Mouse (Mus musculus): ENCODE measurements around the gene Prh1. TPM values are rescaled to one million over a fixed set of nuclear protein-coding genes. Genes with fewer than 3 reads are reported as not detected.
"Not testable (repeated sequence)": the region's sequence is repeated elsewhere in the genome, so short reads cannot be mapped to it uniquely, and the experiment has no call there.

The Prh1 gene
- not detected for total RNA-seq (2021)
- long read RNA-seq, experiment 1, result 0 reads
- long read RNA-seq, experiment 2, result 0 reads

DNA sequence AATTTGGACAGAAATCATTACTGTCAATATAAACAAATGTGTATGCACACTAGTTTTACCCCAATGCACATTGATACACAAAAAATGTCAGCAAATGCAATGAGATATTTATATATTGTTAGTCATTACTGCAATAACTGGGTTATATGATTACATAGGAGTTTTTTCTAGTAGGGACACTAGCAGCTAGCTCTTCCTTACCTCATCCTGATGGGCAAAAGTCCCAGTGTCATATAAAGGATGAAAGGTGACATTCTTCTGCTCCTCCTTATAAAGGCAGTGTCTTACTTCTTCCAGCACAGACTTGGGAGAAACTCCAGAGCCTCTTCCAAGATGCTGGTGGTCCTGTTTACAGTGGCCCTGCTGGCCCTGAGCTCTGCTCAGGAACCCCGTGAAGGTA is at the start of gene Prh1:
Prh1 (plus strand) TSS at position 301 of the 400 bp plus-strand sequence.
- DNase-seq (ENCODE audit: low spot score in 2 of 2), result not testable (repeated sequence)

GRCm38 (mm10) chr6:132595613-132596012 is 26.0 kb downstream of the Prh1 start, which contains the start of gene Prp2:
Gene Prp2 (plus strand): TSS chr6:132595913.
- not testable (repeated sequence) for DNase-seq (ENCODE audit: low spot score in 2 of 2)

Other genes with a start within 250 kb of the Prh1 start
- gene Gm8882, start 205.7 kb upstream of the Prh1 start, total RNA-seq (2021), result not detected
- gene Prp2, start 26.1 kb downstream of the Prh1 start, total RNA-seq (2021), result not detected
- gene A630073D07Rik, start 81.7 kb downstream of the Prh1 start, total RNA-seq (2021), result not detected
- gene Tas2r120, start 87.1 kb downstream of the Prh1 start, total RNA-seq (2021), result not detected
- gene Tas2r121, start 131.2 kb downstream of the Prh1 start, total RNA-seq (2021), result not detected
- not detected for gene Tas2r122, start 142.1 kb downstream of the Prh1 start, total RNA-seq (2021)
- not detected for gene Tas2r115, start 168.2 kb downstream of the Prh1 start, total RNA-seq (2021)
- not detected for gene Tas2r124, start 184.9 kb downstream of the Prh1 start, total RNA-seq (2021)
- gene Tas2r102, start 192.3 kb downstream of the Prh1 start, total RNA-seq (2021), result not detected
- not detected for gene Tas2r136, start 208.4 kb downstream of the Prh1 start, total RNA-seq (2021)
- not detected for gene Tas2r117, start 233.0 kb downstream of the Prh1 start, total RNA-seq (2021)

Data from layer of hippocampus, postnatal 14 days (tissue).